Mouse (Mus musculus) liver, postnatal 0 days (tissue): Measurements from ENCODE around the gene Cradd.

ENCODE experiments used
- CTCF ChIP-seq: sonication (generic); IDR thresholded peaks from 2 replicates; pipeline ENCODE4 v1.5.1; 2016; ENCODE audit warnings: antibody characterized with exemption, low read depth
- EP300 ChIP-seq: IDR thresholded peaks from 2 replicates; pipeline ENCODE4 v1.6.1; 2016; ENCODE audit warnings: antibody characterized with exemption, low read depth, mild to moderate bottlenecking

GRCm38 (mm10) chr10:95299808-95300133 lies 24.2 kb downstream of the Cradd start:
- no peak for TF ChIP-seq CTCF
- no peak for TF ChIP-seq EP300
